Mouse (Mus musculus) cerebellum, adult 11-12 months (tissue): ENCODE data around the gene Ola1.

Experiments
- DNase-seq: peaks from one replicate; pipeline ENCODE4 v3.0.0; 2022

Gene Ola1

GRCm38 (mm10) chr2:73143732-73144131 lies 75.0 kb downstream of the Ola1 start:
- DNase-seq: no peak

GRCm38 (mm10) chr2:73142832-73143470 lies 75.8 kb downstream of the Ola1 start:
- peak; percentile 5 for DNase-seq

- DNase-seq: no peak
These were observed 85.8 kb downstream of the Ola1 start for GRCm38 (mm10) chr2:73132897-73133296.

- DNase-seq: no peak
These were observed 91.0 kb downstream of the Ola1 start for GRCm38 (mm10) chr2:73127686-73128085.

GRCm38 (mm10) chr2:73118781-73119180 lies 99.9 kb downstream of the Ola1 start:
- DNase-seq: no peak

GRCm38 (mm10) chr2:73107089-73107488 lies 111.6 kb downstream of the Ola1 start:
- no peak for DNase-seq

GRCm38 (mm10) chr2:73096491-73096890 lies 122.2 kb downstream of the Ola1 start:
- no peak for DNase-seq

GRCm38 (mm10) chr2:73095300-73095699 lies 123.4 kb downstream of the Ola1 start:
- no peak for DNase-seq

- no peak for DNase-seq
These were observed 125.7 kb downstream of the Ola1 start for GRCm38 (mm10) chr2:73093032-73093431.

GRCm38 (mm10) chr2:73091302-73091701 lies 127.4 kb downstream of the Ola1 start:
- no peak for DNase-seq

GRCm38 (mm10) chr2:73087641-73088040 lies 131.1 kb downstream of the Ola1 start:
- no peak for DNase-seq

- DNase-seq: no peak
These were observed 132.9 kb downstream of the Ola1 start for GRCm38 (mm10) chr2:73085669-73086304.

GRCm38 (mm10) chr2:73082476-73082875 lies 136.2 kb downstream of the Ola1 start:
- no peak for DNase-seq

- DNase-seq: no peak
These were observed 136.9 kb downstream of the Ola1 start for GRCm38 (mm10) chr2:73081861-73082260.

- no peak for DNase-seq
These were observed 138.6 kb downstream of the Ola1 start for GRCm38 (mm10) chr2:73080084-73080483.

GRCm38 (mm10) chr2:73079311-73079710 lies 139.4 kb downstream of the Ola1 start:
- DNase-seq: no peak

GRCm38 (mm10) chr2:73073811-73074472 lies 144.8 kb downstream of the Ola1 start:
- DNase-seq: no peak

GRCm38 (mm10) chr2:73071201-73071600 lies 147.5 kb downstream of the Ola1 start:
- DNase-seq: no peak

GRCm38 (mm10) chr2:73070449-73071076 lies 148.2 kb downstream of the Ola1 start:
- no peak for DNase-seq

- no peak for DNase-seq
These were observed 149.4 kb downstream of the Ola1 start for GRCm38 (mm10) chr2:73069223-73069825.

- DNase-seq: no peak
These were observed 152.2 kb downstream of the Ola1 start for GRCm38 (mm10) chr2:73066307-73067167.

- no peak for DNase-seq
These were observed 154.7 kb downstream of the Ola1 start for GRCm38 (mm10) chr2:73063911-73064619.
